Mouse (Mus musculus): ENCODE measurements at regions not wholly inside any gene's neighbourhood (a gene's known extent, or its start where the extent isn't known, plus 50 kb on each side); places are given as distances from the start of the nearest gene placed in this dataset.

GRCm38 (mm10) chr3:63187836-63188440 lies 53.4 kb upstream of the Mme start:
- Histone ChIP-seq H3K4me1 (no peaks in the 10 kb centered on the region), H3K9me3 (no peaks in the 10 kb centered on the region), H3K36me3 (no peaks in the 10 kb centered on the region), H3K4me3 (no peak overlapping the region), H3K4me2 (no peak overlapping the region), H3K27ac (replicated peaks) (no peak overlapping the region), H3K9ac (no peak overlapping the region), H3K27me3 (replicated peaks) (no peaks in the 10 kb centered on the region)
- ATAC-seq (ENCODE audit: extremely low read depth, insufficient number of reproducible peaks, low FRiP score, low TSS enrichment), result no peak
- WGBS, result 70% methylated on average over 3 of the region's 3 CpGs
